Mouse (Mus musculus): ENCODE data around the gene Eya2.
"Not testable (repeated sequence)": the region's sequence is repeated elsewhere in the genome, so short reads cannot be mapped to it uniquely, and the experiment has no call there.

Eya2 gene

DNA sequence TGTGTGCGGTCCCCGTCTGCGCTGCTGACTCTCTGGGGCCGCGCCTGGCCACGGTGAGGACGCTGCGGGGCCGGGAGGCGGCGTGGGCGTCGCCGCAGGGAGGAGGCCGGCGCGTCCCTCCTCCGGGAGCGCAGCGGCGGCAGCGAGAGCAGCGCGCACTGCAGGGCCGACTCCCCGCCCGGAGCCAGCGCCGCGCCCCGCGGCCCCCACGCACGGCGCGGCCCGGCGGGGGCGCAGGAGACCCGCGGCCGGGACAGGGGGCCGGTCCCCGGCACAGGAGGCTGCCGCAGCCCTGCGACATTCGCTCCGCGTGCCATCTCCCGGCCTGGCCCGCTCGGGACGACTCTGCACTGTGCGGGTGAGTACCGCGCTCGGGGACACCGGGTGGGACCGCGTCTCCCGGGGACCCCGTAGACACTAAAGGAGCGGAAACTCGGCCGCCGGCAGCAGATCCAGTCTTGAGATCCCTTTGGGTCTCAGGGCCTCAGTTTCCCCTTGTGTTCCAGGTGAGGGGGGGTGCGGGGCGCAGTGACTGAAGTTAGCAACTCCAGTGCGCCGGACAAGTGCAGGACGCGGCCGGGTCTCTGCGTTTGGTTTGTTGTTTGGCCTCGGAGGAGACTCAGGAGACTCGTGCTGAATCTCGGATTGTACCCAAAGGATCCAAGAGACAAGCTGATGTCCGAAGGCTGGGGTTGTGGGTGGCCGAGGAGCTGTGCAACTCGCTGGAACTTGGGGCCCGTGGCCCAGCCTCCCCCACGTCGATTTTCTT lies at the start of gene Eya2:
Eya2 (plus strand) TSS at position 126 of the 769 bp plus-strand sequence.
- DNase-seq (ENCODE audit: low spot score in 2 of 2): no peak

DNA sequence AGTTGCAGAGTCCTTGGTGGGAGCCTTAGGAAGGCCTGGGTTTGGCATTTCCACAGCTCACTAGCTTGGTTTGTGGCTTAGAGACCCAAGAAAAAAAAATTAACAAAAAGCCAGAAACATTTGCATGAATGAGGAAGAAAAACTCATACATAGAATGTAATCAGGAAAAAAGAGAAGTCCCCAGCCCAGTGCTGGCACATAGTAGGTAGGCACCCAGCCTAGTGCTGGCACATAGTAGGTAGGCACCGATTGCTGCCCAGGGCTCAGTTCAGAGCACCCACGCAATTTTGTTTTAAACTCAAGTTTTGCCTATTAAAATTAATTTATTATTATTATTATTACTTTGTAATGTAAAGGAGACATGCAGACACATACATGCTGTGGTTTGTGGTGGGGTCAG lies 49.1 kb upstream of the Eya2 start:
- no peak for DNase-seq (ENCODE audit: low spot score in 2 of 2)

DNA sequence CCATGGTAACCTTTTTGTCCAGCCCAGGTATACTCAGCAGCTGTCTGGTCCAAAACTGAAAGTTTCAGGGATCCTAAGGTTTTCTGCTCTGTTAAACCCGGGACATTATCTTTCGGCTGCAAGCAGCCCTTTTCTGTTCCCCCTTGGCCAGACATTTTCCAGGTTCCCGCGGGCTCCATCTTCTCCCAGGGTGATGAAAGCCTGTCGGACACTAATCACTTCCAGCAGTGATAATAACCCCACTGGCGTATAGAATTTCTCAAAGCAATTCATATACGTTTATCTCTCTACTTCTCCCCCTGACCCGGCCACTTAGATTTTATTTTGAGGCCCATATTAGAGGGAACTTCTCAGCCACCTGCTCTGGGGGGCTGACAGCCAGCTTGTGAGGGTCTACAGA lies 48.5 kb upstream of the Eya2 start:
- DNase-seq (ENCODE audit: low spot score in 2 of 2): no peak

DNA sequence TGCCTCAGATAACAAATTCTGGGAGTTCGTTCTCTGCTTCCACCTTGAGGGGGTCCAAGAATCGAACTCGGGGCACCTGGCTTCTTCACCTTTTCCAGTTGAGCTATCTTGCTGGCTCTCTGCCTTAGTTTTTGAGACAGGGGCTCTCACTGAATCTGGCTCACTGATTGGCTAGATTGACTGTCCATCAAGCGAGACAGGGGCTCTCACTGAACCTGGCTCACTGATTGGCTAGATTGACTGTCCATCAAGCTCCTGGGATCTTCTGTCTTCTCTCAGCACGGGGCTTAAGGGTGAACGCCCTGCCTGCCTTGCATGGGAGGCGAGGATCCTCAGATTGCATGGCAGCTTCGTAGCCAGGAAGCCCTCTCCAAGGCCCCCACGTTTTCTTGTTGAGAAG lies 47.4 kb upstream of the Eya2 start:
- peak; percentile 7 to 33 for DNase-seq (ENCODE audit: low spot score in 2 of 2)

DNA sequence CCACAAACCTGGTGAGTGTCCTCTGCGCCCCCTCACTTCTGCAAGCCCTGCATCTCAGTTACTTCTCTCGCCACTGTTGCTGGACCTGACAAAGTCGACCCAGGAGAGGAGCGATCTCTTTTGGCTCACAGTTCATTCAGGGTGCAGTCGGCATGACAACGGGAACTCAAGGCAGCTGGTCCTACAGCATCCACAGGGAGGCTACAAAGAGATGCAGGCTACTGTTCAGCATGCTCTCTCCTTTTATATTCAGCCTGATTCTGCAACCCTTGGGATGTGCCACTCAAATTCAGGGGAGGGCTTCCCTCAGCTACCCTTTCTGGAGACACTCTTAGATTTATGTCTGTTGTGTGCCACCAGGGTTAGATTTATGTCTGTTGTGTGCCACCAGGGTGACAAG lies 46.2 kb upstream of the Eya2 start:
- no peak for DNase-seq (ENCODE audit: low spot score in 2 of 2)

DNA sequence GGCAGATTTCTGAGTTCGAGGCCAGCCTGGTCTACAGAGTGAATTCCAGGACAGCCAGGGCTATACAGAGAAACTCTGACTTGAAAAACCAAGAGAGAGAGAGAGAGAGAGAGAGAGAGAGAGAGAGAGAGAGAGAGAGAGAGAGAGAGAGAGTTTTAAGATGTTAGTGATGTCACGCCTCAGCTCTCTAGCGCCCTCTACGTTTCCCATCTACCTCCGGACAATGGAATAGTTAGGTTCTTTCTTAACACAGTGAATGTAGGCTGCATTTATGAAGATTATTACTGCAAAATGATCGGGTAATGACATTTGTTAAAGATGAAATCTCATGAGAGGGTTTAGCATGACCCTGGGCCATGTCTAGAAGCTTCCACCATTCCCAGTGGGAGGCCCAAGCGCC lies 44.4 kb upstream of the Eya2 start:
- not testable (repeated sequence) for DNase-seq (ENCODE audit: low spot score in 2 of 2)

DNA sequence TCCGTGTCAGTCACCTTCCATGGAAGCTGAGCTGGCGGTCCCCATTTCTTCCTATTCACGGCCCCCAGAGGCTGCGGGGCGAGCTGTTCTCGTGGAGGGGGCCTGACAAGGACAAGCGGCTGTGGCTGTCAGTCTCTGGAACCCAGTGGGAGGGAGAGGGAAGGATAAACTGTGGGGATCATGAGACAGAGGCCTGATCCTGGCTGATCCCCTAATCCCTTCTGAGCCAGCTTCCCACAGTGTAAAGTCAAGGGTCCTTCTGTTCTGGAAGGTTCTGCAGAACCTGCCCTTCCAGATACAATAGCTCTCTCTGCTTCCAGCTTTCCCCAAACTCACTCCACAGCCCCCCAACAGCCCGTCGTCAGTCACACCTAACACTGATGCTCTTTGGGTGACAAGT lies 40.8 kb upstream of the Eya2 start:
- DNase-seq (ENCODE audit: low spot score in 2 of 2): no peak

DNA sequence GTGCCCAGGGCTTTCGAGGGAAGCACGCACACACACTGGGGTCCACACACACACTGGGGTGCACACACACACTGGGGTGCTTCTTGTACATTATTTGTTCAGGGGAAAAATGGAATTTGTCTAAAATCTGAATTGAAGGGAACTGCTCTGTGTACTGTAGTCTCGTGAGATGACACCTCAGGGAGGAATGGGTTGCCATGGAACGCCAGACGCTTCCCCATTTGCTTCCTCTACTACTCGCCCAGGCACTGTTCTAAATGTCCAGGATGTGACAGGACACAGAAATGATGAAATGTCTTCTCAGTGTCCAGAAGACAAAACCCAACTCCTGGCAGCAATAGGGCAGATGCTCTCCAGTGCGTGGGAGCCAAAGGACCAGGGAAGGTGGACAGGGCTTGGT lies 37.6 kb upstream of the Eya2 start:
- no peak for DNase-seq (ENCODE audit: low spot score in 2 of 2)

DNA sequence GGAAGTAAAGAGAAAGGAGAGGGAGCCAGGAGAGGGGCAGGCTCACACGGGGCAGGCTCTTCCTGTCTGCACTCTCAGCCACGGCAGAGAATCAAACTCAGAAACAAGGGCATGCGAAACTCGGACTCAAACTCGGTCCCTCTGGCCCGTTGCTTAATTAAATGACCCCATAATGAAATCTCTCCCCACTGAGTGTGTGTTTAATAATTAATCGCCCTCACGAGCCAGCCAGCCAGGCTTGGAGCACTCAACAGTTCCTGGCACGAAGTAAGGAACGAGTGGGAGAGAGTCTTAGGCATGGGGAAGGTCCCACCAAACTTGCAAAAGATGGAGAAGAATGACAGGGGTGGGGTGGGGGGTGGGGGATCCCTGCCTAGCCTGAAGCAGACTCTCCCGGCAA lies 35.9 kb upstream of the Eya2 start:
- no peak for DNase-seq (ENCODE audit: low spot score in 2 of 2)

DNA sequence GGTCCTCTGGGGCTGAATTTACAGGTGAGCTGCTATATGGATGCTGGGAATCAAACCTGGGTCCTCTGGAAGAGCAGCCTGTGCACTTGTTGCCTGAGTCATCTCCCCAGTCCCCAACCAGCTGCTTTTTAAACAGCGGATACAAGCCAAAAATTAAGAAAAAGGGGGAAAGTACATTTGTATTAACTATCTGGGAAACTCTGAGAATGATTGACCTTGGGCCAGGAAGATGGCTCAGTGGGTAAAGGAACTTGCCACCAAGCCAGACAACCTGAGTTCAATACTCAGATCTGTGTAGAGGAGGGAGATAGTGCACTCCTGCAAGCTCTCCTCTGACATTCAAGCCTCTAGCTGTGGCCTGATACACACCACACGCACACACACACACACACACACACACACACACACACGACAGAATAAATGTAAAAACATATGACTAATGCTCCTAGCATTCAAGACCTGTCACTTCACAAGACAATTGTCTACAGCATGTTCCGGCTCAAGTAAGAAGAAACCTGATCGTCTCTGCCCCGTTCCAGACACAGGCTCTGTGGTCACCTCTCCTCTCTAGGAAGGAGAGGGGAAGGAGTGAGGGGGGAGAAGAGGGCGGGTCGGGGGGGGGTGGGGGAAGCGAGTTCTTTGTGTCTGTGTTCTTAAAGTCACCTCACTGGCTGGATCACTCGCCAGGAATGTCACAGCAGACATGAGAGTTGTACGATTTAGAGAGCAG lies 35.2 kb upstream of the Eya2 start:
- DNase-seq (ENCODE audit: low spot score in 2 of 2): no peak

DNA sequence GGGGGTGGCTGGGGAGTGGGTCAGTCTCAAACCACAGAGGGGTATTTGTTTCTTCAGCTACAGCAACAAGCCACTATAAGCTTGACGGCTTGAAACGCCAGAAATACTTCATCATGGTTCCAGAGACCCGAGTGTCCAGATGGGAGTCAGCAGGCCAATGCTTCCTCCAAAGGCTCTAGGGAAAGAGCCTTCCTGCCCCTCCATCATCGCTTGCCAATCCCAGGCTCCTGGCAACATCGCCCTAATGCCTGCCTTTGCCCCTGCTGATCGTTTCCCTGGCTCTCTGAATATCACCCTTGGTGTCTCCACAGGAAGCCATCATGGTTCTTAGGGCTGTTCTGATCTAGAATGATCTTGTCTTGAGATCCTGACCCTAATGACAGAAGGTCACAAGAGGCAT lies 33.0 kb upstream of the Eya2 start:
- DNase-seq (ENCODE audit: low spot score in 2 of 2): no peak

DNA sequence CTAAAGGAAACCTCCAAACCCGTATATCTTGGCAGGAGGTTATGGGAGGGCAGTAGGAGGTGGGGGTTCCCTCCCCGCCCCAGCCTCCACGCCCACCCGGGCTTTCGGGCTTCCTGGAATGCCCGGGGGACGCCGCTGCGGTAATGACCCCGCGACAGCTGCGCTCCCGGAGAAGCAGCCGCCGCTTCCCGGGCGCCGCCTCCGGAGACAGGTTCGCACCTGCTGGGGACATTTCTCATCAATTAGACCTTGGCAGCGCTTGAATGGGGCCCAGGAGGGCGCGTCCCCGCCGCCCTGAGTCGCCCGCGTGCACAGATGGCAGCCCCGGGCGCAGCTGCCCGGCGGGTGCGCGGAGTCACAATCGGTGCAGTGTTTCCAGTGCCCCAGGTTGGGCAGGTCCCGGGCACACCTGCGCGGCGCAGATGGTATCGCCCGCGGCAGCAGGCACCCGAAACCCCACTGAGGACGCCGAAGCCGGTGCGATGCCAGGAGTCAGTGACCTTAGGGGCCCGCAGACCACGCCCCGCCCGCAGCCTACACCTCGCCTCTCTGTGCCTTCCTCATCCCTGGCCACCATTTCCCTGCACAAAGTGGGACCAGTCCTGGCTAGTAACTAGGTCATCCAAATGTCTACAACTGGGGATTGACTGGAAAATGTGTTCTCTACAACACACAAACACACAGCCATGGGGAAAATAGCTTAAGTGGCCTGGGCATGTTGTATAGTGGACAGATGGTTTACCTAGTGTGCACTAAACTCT lies 31.4 kb upstream of the Eya2 start:
- DNase-seq (ENCODE audit: low spot score in 2 of 2): no peak

DNA sequence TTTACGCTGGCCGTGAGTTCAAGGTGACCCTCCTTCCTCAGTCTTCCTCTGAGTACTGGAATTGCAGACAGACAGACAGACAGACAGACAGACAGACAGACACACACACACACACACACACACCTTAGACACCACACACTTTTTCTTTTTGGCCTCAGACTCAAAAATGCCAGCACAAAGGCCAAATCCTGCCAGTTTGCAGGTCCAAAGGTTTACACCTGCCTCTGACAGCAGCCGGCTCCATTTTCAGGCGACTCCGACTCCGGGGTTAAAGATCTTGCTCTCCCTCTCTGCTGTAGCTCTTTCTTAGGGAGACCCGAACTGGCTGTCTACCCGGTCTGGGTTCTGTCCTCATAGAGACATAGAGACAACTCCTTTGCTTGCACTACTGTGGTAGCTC lies 30.7 kb upstream of the Eya2 start:
- DNase-seq (ENCODE audit: low spot score in 2 of 2): no peak

DNA sequence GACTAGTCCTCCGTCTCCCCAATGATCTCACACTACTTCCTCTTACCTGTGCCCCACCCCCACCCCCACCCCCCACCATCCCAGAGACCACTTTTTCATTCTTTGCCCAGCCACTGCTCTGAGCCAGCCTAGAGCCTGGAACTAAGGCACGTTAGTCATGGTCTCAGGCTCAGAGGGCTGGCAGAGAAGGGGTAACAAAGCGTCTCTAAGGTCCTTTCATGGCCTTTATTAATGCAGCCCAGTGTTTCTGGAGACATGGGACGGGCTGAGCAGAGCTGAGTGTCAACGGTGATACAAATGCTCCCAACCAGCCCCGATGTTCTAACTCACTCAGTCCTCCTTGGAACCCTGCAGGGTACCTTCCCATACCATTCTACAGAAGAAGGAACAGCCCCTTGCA lies 30.2 kb upstream of the Eya2 start:
- DNase-seq (ENCODE audit: low spot score in 2 of 2): no peak

DNA sequence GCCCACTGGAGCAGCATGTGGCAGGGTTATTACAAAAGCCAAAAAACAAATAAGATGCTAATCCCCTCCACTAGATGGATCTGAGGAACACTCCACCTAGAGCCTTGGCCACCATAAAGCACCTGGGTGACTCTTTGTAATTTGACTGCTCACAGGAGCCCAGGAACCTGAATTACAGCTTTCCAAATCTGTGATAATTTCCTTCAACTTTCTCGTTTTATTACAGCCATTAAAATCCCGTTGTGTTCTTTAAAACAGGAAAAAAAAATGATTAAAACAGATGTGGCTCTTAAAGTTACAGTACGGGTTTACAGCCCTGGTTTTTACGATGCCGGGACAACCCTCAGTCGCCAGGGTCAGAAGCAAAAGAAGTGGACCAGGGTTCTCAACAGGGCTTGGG lies 27.9 kb upstream of the Eya2 start:
- DNase-seq (ENCODE audit: low spot score in 2 of 2): no peak

DNA sequence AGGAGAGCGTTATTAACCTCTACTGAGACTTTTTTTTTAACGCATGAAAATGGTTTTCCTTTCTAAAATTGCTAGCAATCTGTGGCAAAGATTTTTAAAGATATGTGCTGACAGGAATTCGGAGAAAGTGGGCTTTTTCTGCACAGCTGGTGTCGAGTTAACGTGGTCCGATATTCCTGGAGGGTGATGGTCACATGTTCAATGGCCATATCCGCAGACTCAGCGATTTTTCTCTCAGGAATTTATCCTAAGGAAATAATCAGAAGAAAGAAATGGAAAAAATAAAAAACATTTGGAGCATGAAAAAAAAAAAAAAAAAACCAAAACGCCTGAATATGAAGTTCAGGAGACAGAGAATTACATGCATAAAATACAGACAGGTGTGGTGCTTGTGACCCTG lies 27.0 kb upstream of the Eya2 start:
- DNase-seq (ENCODE audit: low spot score in 2 of 2): no peak

DNA sequence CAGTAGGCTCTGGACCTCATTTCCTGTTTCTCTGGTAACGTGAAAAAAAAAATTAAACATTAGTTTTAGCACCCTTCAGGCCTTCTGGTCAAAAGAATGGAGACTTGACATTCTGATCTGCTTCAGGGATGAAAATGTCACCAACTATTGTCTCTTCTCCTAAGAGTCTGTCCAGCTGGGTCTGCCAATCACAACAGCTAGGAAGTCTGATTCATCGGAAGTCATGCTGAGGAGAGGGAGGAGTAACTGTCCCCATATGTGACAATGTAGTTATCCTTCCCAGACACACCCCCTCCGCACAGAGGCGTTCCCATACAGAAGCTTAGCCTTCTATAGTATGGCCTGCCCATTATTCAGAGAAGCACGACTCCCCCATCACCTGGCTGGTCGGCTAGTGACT lies 25.9 kb upstream of the Eya2 start:
- DNase-seq (ENCODE audit: low spot score in 2 of 2): no peak

DNA sequence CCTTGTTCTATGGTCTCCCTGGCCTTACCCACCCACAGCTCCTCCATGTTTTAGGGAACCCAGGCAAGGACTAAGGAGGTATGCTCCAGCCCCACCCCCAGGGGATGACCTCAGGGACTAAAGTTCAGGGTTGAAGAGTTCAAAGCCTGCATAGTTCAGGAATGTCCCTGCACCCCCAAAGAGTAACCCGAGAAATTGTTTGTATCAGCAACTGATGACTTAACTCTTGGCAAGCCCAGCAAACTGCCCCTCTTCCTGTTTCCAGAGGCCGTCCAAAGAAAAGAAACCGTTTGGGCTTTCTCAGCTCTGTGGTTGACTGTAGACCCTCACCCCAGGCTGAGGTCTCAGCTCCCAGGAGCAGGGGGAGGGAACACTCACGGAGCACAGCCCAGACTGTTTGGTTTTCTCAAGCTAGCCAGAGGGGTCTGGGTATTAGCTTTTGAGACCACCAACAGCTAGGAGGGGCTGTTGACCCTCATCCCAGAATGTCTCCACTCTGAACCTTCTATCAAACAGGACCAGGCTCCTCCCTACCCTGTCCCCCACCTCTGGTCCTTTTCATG lies 23.5 kb upstream of the Eya2 start:
- DNase-seq (ENCODE audit: low spot score in 2 of 2): no peak

DNA sequence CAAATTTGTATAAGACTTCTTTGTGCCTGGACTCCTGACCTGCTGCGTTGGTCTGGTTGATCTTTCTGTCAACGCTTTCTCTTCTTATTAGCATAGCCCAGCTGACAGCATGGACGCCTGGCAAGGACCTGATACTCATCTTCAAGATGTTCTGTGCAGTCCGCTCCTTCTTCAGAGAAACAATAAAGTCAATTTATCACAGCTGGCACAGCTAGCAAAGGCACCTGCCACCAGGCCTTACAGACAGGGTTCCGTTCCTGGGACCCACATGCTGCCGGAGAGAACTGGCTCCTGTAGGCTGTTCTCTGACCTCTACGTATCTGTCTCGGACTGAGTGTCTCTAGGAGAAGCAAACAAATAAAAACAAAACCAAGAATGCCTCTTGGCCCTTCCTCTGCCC lies 11.8 kb upstream of the Eya2 start:
- DNase-seq (ENCODE audit: low spot score in 2 of 2): no peak

DNA sequence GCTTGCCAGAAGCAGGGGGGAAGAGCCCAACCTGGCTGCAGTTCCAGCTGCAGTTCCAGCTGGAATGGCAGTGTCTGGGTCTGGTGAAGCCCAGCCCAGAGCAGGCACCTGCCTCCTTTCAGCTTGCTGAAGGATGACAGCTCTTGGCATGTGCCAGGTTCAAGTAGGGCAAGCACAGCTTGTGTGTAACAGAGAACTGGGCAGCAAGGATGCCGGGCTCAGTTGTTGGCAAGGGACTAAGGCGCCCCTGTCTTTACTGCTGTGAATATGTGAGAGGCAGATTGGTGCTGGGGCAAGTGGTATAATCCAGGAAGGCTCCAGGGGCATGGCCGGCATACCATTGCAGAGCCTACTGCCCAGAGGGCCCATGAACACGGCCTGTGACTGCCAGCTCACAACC lies 11.3 kb upstream of the Eya2 start:
- no peak for DNase-seq (ENCODE audit: low spot score in 2 of 2)

DNA sequence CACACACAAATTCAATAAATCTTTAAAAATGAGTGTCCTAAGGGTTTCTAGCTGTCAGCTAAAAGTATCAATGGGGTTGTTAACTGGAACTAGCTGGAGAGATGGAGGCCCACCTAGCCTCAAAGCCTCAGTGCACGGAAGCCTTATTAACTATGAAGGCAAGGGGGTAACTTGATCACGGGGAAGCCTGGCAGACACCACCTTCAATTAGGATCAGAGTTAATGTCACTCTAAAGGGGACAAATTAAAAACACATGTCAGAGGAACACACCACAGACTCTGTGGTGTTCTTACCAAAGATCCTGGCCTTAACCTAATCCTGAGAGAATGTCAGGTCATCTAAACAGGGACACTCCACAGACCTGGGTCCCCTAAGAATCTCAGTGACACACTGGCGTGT lies 10.3 kb upstream of the Eya2 start:
- DNase-seq (ENCODE audit: low spot score in 2 of 2): no peak

DNA sequence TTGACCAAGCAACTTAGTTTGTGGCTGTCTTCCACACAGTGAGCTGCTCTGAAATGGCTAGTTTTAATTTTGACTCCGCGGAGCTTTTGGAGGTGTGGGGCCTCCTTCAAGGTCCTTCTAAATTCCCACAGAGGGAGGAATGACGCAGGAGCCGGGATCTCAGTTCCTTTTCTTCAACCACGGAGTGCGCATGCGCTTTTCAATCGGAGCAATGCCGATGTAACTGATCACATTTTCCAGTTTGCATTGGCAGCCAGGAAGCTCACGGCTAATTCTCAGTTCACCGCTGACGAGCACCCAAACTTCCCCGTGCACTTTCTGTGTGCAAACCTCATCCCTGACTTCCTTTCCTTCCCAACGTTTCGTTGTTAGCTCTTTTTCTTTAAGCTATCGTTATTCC lies 4.1 kb upstream of the Eya2 start:
- DNase-seq (ENCODE audit: low spot score in 2 of 2): no peak

DNA sequence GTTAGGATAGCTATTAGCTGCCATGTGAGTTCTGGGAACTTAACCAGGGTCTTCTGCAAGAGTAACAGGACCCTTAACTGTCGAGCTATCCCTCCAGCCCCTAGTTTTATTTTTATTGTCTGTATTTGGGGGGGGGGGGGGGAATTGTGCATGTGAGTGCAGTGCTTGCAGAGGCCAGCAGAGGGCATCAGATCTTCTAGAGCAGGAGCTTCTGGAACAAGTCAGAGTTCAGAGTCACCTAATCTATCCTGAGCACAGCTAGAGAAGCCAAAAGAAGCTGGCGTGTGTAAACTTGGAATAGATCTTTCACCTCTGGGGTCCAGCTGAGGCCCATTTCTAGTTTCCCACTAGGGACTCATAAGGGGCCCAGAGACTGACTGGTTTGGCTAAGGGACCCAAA lies 1.1 kb upstream of the Eya2 start:
- no peak for DNase-seq (ENCODE audit: low spot score in 2 of 2)

Data from heart, adult 9 months (tissue).